Mouse (Mus musculus): ENCODE measurements around the gene Fdps.

Gene Fdps

GRCm38 (mm10) chr3:89101812-89102494 is at the start of gene Fdps:
Gene Fdps, minus strand, starts transcription at chr3:89101959.
- peak; percentile 76 for DNase-seq (ENCODE audit: low spot score)

GRCm38 (mm10) chr3:89148567-89148966 is 46.8 kb upstream of the Fdps start:
- DNase-seq (ENCODE audit: low spot score) = no peak

- DNase-seq (ENCODE audit: low spot score) = no peak
These were observed 46.2 kb upstream of the Fdps start for GRCm38 (mm10) chr3:89147979-89148311.

GRCm38 (mm10) chr3:89147101-89147978 is 45.6 kb upstream of the Fdps start:
- DNase-seq (ENCODE audit: low spot score) = no peak

- no peak for DNase-seq (ENCODE audit: low spot score)
These were observed 43.8 kb upstream of the Fdps start for GRCm38 (mm10) chr3:89145566-89145965.

- DNase-seq (ENCODE audit: low spot score) = no peak
These were observed 43.1 kb upstream of the Fdps start for GRCm38 (mm10) chr3:89144821-89145220.

GRCm38 (mm10) chr3:89136365-89136764 is 34.6 kb upstream of the Fdps start:
- no peak for DNase-seq (ENCODE audit: low spot score)

- no peak for DNase-seq (ENCODE audit: low spot score)
These were observed 34.2 kb upstream of the Fdps start, which contains the start of gene Pklr for GRCm38 (mm10) chr3:89135958-89136357. Gene Pklr, plus strand, starts transcription at chr3:89136142.

- no peak for DNase-seq (ENCODE audit: low spot score)
These were observed 32.0 kb upstream of the Fdps start for GRCm38 (mm10) chr3:89133752-89134151.

GRCm38 (mm10) chr3:89133063-89133450 is 31.3 kb upstream of the Fdps start:
- no peak for DNase-seq (ENCODE audit: low spot score)

GRCm38 (mm10) chr3:89132285-89133062 is 30.7 kb upstream of the Fdps start:
- DNase-seq (ENCODE audit: low spot score) = no peak

GRCm38 (mm10) chr3:89131816-89132215 is 30.1 kb upstream of the Fdps start:
- no peak for DNase-seq (ENCODE audit: low spot score)

GRCm38 (mm10) chr3:89129908-89130307 is 28.1 kb upstream of the Fdps start:
- DNase-seq (ENCODE audit: low spot score) = no peak

- no peak for DNase-seq (ENCODE audit: low spot score)
These were observed 24.2 kb upstream of the Fdps start for GRCm38 (mm10) chr3:89125981-89126380.

GRCm38 (mm10) chr3:89124241-89124640 is 22.5 kb upstream of the Fdps start:
- no peak for DNase-seq (ENCODE audit: low spot score)

GRCm38 (mm10) chr3:89123313-89123712 is 21.6 kb upstream of the Fdps start:
- no peak for DNase-seq (ENCODE audit: low spot score)

- no peak for DNase-seq (ENCODE audit: low spot score)
These were observed 13.8 kb upstream of the Fdps start for GRCm38 (mm10) chr3:89115522-89115921.

- no peak for DNase-seq (ENCODE audit: low spot score)
These were observed 11.3 kb upstream of the Fdps start for GRCm38 (mm10) chr3:89113058-89113457.

- no peak for DNase-seq (ENCODE audit: low spot score)
These were observed 6.4 kb upstream of the Fdps start for GRCm38 (mm10) chr3:89108146-89108545.

GRCm38 (mm10) chr3:89107545-89107944 is 5.8 kb upstream of the Fdps start:
- no peak for DNase-seq (ENCODE audit: low spot score)

GRCm38 (mm10) chr3:89106881-89107280 is 5.1 kb upstream of the Fdps start:
- DNase-seq (ENCODE audit: low spot score) = no peak

GRCm38 (mm10) chr3:89103291-89103595 is 1.5 kb upstream of the Fdps start:
- DNase-seq (ENCODE audit: low spot score) = no peak

All from ovary, postnatal 14 days (tissue).